Mouse (Mus musculus): ENCODE measurements around the gene Ifitm5. TPM values are rescaled to one million over a fixed set of nuclear protein-coding genes. Genes with fewer than 3 reads are reported as not detected.

Gene Ifitm5
- polyA plus RNA-seq, 1 experiment from 2014 or later, result 0.20 TPM

- ATAC-seq (ENCODE audit: low FRiP score) (no peak), DNase-seq (ENCODE audit: low spot score, missing footprints) (no peak)
- Histone ChIP-seq H3K27ac (ENCODE audit: low read depth, low read length) (no peak overlapping the region), H3K9ac (ENCODE audit: low read length) (no peak overlapping the region), H3K4me1 (ENCODE audit: control insufficient read depth, insufficient read depth, low read length) (peaks cover 5% of the 10 kb centered on the region; the same call in 1 of the 2 replicates), H3K4me3 (ENCODE audit: low read depth, low read length) (no peak overlapping the region), H3K27me3 (ENCODE audit: control insufficient read depth, insufficient read depth, low read length) (no peaks in the 10 kb centered on the region), H3K9me3 (ENCODE audit: control insufficient read depth, low read length) (no peaks in the 10 kb centered on the region), H3K4me2 (no peak overlapping the region), H3K36me3 (ENCODE audit: control insufficient read depth, insufficient read depth, low read length) (no peaks in the 10 kb centered on the region)
- 20% methylated on average over 2 of the region's 2 CpGs for WGBS
Observed at GRCm38 (mm10) chr7:140938896-140939295, 11.2 kb downstream of the Ifitm5 start.

DNA sequence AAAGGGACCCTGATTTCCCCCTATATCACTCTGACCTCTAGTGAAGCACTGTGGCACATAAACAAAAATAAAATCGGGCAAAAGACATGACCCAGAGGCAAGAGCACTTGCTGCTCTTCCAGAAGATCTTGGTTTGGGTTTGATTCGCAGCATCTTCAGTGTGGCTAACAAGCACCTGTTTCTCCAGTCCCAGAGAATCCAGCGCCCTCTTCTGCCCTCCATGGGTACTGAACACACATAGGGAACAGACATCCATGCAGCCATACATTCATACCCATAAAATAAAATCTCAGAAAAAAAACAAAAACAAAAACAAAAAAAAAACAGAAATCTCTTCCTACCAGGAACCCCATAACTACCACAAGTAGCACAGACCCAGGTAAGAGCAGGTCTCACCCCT is 11.7 kb downstream of the Ifitm5 start:
- Histone ChIP-seq H3K27me3 (ENCODE audit: control insufficient read depth, insufficient read depth, low read length) (no peaks in the 10 kb centered on the region), H3K36me3 (ENCODE audit: control insufficient read depth, insufficient read depth, low read length) (no peaks in the 10 kb centered on the region), H3K4me3 (ENCODE audit: low read depth, low read length) (no peak overlapping the region), H3K4me2 (no peak overlapping the region), H3K27ac (ENCODE audit: low read depth, low read length) (no peak overlapping the region), H3K9me3 (ENCODE audit: control insufficient read depth, low read length) (no peaks in the 10 kb centered on the region), H3K9ac (ENCODE audit: low read length) (no peak overlapping the region), H3K4me1 (ENCODE audit: control insufficient read depth, insufficient read depth, low read length) (peaks cover 5% of the 10 kb centered on the region; the same call in 1 of the 2 replicates)
- DNase-seq (ENCODE audit: low spot score, missing footprints) (no peak), ATAC-seq (ENCODE audit: low FRiP score) (no peak)
- 44% methylated on average over 3 of the region's 3 CpGs for WGBS

GRCm38 (mm10) chr7:140927181-140927580 is 22.9 kb downstream of the Ifitm5 start:
- 89% methylated on average over 6 of the region's 6 CpGs for WGBS
- peak; percentile 37 for DNase-seq (ENCODE audit: low spot score, missing footprints)
- no peak overlapping the region for H3K4me3 ChIP-seq (ENCODE audit: low read depth, low read length)
- H3K27me3 ChIP-seq (ENCODE audit: control insufficient read depth, insufficient read depth, low read length), result peaks cover 25% of the 10 kb centered on the region
- H3K9ac ChIP-seq (ENCODE audit: low read length), result no peak overlapping the region
- H3K9me3 ChIP-seq (ENCODE audit: control insufficient read depth, low read length), result no peaks in the 10 kb centered on the region
- H3K4me1 ChIP-seq (ENCODE audit: control insufficient read depth, insufficient read depth, low read length), result peaks cover 9% of the 10 kb centered on the region
- no peaks in the 10 kb centered on the region for H3K36me3 ChIP-seq (ENCODE audit: control insufficient read depth, insufficient read depth, low read length)
- no peak for ATAC-seq (ENCODE audit: low FRiP score)
- no peak overlapping the region for H3K27ac ChIP-seq (ENCODE audit: low read depth, low read length)
- no peak overlapping the region for H3K4me2 ChIP-seq

DNA sequence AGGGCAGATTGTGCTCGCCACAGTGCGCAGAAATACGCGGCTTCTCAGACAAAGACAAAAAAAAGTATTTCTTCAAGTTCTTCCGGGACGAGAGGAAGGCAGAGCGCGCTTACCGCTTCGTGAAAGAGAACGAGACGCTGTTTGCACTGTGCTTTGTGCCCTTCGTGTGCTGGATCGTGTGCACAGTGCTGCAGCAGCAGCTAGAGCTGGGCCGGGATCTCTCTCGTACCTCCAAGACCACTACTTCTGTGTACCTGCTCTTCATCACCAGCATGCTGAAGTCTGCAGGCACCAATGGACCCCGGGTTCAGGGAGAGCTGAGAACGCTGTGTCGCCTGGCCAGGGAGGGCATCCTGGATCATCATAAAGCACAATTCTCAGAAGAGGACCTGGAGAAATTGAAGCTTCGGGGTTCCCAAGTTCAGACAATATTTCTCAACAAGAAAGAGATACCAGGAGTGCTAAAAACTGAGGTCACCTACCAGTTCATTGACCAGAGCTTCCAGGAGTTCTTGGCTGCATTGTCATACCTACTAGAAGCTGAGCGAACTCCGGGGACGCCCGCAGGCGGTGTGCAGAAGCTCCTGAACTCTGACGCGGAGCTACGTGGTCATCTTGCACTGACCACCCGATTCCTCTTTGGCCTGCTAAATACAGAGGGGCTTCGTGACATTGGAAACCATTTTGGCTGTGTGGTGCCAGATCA is 26.9 kb downstream of the Ifitm5 start:
- ATAC-seq (ENCODE audit: low FRiP score), result no peak
- peak overlapping the region; percentile 45 for H3K9ac ChIP-seq (ENCODE audit: low read length)
- peaks cover 44% of the 10 kb centered on the region for H3K27me3 ChIP-seq (ENCODE audit: control insufficient read depth, insufficient read depth, low read length)

DNA sequence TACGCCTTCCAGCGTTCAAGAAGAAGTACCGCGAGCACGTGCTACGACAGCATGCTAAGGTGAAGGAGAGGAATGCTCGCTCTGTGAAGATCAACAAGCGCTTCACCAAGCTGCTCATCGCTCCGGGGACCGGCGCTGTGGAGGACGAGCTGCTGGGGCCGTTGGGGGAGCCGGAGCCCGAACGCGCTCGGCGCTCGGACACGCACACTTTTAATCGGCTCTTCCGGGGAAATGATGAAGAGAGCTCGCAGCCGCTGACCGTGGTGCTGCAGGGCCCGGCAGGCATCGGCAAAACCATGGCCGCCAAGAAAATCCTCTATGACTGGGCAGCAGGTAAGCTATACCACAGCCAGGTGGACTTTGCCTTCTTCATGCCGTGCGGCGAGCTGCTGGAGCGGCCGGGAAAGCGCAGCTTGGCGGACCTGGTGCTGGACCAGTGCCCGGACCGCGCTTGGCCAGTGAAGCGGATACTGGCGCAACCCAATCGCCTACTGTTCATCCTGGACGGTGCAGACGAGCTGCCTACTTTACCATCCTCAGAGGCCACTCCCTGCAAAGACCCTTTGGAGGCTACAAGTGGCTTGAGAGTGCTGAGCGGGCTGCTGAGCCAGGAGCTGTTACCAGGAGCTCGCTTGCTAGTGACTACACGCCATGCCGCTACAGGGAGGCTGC is 27.6 kb downstream of the Ifitm5 start:
- peak overlapping the region; percentile 83 for H3K4me2 ChIP-seq
- DNase-seq (ENCODE audit: low spot score, missing footprints), result peak; percentile 95
- no peak for ATAC-seq (ENCODE audit: low FRiP score)
- H3K9ac ChIP-seq (ENCODE audit: low read length), result peak overlapping the region; percentile 45
- H3K4me3 ChIP-seq (ENCODE audit: low read depth, low read length), result peak overlapping the region; percentile 41
- WGBS, result under 1% methylated on average over 49 of the region's 49 CpGs
- H3K9me3 ChIP-seq (ENCODE audit: control insufficient read depth, low read length), result no peaks in the 10 kb centered on the region
- no peak overlapping the region for H3K27ac ChIP-seq (ENCODE audit: low read depth, low read length)
- peaks cover 12% of the 10 kb centered on the region for H3K4me1 ChIP-seq (ENCODE audit: control insufficient read depth, insufficient read depth, low read length)
- peaks cover 44% of the 10 kb centered on the region for H3K27me3 ChIP-seq (ENCODE audit: control insufficient read depth, insufficient read depth, low read length)
- no peaks in the 10 kb centered on the region for H3K36me3 ChIP-seq (ENCODE audit: control insufficient read depth, insufficient read depth, low read length)

More for the DNA sequence above, 26.9 kb downstream of the Ifitm5 start:
- H3K4me3 ChIP-seq (ENCODE audit: low read depth, low read length), result peak overlapping the region; percentile 41
- H3K36me3 ChIP-seq (ENCODE audit: control insufficient read depth, insufficient read depth, low read length), result no peaks in the 10 kb centered on the region
- 20% methylated on average over 30 of the region's 30 CpGs for WGBS
- DNase-seq (ENCODE audit: low spot score, missing footprints), result peak; percentile 94
- H3K4me1 ChIP-seq (ENCODE audit: control insufficient read depth, insufficient read depth, low read length), result peaks cover 12% of the 10 kb centered on the region
- no peak overlapping the region for H3K27ac ChIP-seq (ENCODE audit: low read depth, low read length)
- H3K4me2 ChIP-seq, result peak overlapping the region; percentile 83
- H3K9me3 ChIP-seq (ENCODE audit: control insufficient read depth, low read length), result no peaks in the 10 kb centered on the region

DNA sequence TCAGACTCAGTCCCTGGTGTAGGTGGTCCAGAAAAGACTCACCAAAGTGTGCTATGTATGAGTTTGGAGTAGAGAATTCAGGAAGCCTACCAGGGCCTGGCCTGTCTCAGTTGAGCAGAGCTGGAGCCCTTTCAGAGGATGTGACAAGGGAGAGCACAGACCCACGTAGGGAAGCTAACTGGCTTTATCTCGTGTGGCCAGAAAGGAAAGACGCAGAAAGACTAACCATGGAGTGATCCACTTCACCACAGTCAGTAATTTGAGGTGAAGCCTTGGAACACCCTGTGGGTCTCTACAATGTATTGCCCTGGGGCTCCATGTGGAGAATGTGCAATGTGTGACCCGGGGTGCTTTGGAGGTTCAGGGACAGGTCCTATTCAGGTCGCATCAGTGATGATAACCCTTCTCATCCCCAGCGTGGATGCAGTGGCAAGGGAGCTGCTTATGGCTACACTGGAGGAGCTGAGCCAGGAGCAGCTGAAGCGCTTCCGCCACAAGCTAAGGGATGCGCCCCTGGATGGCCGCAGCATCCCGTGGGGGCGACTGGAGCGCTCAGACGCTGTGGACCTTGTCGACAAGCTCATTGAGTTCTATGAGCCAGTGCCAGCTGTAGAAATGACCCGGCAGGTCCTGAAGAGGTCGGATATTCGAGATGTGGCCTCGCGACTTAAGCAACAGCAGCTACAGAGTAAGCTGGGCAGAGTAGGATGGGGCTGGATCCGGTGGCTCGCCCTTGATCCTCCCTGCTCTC is 28.7 kb downstream of the Ifitm5 start:
- Histone ChIP-seq H3K9me3 (ENCODE audit: control insufficient read depth, low read length) (no peaks in the 10 kb centered on the region), H3K27ac (ENCODE audit: low read depth, low read length) (no peak overlapping the region), H3K4me3 (ENCODE audit: low read depth, low read length) (no peak overlapping the region), H3K36me3 (ENCODE audit: control insufficient read depth, insufficient read depth, low read length) (no peaks in the 10 kb centered on the region), H3K27me3 (ENCODE audit: control insufficient read depth, insufficient read depth, low read length) (peaks cover 44% of the 10 kb centered on the region), H3K4me2 (no peak overlapping the region), H3K9ac (ENCODE audit: low read length) (no peak overlapping the region), H3K4me1 (ENCODE audit: control insufficient read depth, insufficient read depth, low read length) (peaks cover 12% of the 10 kb centered on the region)
- ATAC-seq (ENCODE audit: low FRiP score) (no peak), DNase-seq (ENCODE audit: low spot score, missing footprints) (peak; percentile 87)
- WGBS, result 26% methylated on average over 22 of the region's 22 CpGs

GRCm38 (mm10) chr7:140920418-140921029 is 29.6 kb downstream of the Ifitm5 start, which contains the start of gene Nlrp6:
Gene Nlrp6 (plus strand): TSS chr7:140920902.
- WGBS, result 73% methylated on average over 8 of the region's 8 CpGs
- no peak for ATAC-seq (ENCODE audit: low FRiP score)

GRCm38 (mm10) chr7:140919911-140920310 is 30.2 kb downstream of the Ifitm5 start:
- Histone ChIP-seq H3K36me3 (ENCODE audit: control insufficient read depth, insufficient read depth, low read length) (no peaks in the 10 kb centered on the region), H3K4me1 (ENCODE audit: control insufficient read depth, insufficient read depth, low read length) (peaks cover 12% of the 10 kb centered on the region), H3K27me3 (ENCODE audit: control insufficient read depth, insufficient read depth, low read length) (peaks cover 44% of the 10 kb centered on the region), H3K4me3 (ENCODE audit: low read depth, low read length) (no peak overlapping the region), H3K9me3 (ENCODE audit: control insufficient read depth, low read length) (no peaks in the 10 kb centered on the region), H3K4me2 (no peak overlapping the region), H3K9ac (ENCODE audit: low read length) (no peak overlapping the region), H3K27ac (ENCODE audit: low read depth, low read length) (no peak overlapping the region)
- ATAC-seq (ENCODE audit: low FRiP score), result no peak
- peak; percentile 53 for DNase-seq (ENCODE audit: low spot score, missing footprints)
- WGBS, result 80% methylated on average over 4 of the region's 4 CpGs

More at GRCm38 (mm10) chr7:140920418-140921029, 29.6 kb downstream of the Ifitm5 start, which contains the start of gene Nlrp6:
- H3K4me3 ChIP-seq (ENCODE audit: low read depth, low read length), result no peak within 1 kb of the TSS
- peaks cover 12% of the 10 kb centered on the region for H3K4me1 ChIP-seq (ENCODE audit: control insufficient read depth, insufficient read depth, low read length)
- no peak within 1 kb of the TSS for H3K4me2 ChIP-seq
- peak; percentile 2 for DNase-seq (ENCODE audit: low spot score, missing footprints)
- H3K27ac ChIP-seq (ENCODE audit: low read depth, low read length), result no peak within 1 kb of the TSS
- H3K9me3 ChIP-seq (ENCODE audit: control insufficient read depth, low read length), result no peaks in the 10 kb centered on the region
- no peaks in the 10 kb centered on the region for H3K36me3 ChIP-seq (ENCODE audit: control insufficient read depth, insufficient read depth, low read length)
- no peak within 1 kb of the TSS for H3K9ac ChIP-seq (ENCODE audit: low read length)
- peaks cover 44% of the 10 kb centered on the region for H3K27me3 ChIP-seq (ENCODE audit: control insufficient read depth, insufficient read depth, low read length)
